Mouse (Mus musculus) megakaryocyte, embryonic 14.5 days (primary cell): ENCODE data around the gene Dlg4.

ENCODE experiments used
- FLI1 ChIP-seq: IDR thresholded peaks from 2 replicates; pipeline ENCODE4 v1.6.1; 2012; ENCODE audit warnings: low read length, inconsistent platforms, mixed read lengths
- GATA1 ChIP-seq: IDR thresholded peaks from 3 replicates; pipeline ENCODE4 v1.6.1; 2012; ENCODE audit warnings: mixed read lengths, low read length, inconsistent platforms, borderline replicate concordance

DNA sequence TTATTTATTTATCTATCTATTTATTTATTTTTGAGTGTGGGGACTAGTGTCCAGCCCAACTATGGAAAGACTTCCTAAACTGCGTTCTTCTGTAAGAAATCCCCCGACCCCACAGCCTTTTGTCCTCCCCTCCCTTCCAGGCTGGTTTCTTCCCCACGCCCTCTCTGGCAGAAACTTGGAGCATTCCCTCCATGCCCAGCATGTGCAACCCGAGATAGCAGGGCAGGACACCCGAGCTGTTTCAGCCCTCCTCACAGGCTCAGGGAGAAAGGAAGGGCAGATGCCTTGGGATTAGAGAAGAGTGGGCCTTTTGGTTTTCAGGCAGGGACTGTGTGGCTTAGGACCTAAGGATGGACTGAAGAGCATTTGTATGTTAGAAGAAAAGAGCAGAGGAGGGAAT lies 33.9 kb upstream of the Dlg4 start:
- no peak for TF ChIP-seq GATA1
- no peak for TF ChIP-seq FLI1
